Mouse (Mus musculus) liver, embryonic 16.5 days (tissue): Measurements from ENCODE around the gene Prss33. TPM values are rescaled to one million over a fixed set of nuclear protein-coding genes. Genes with fewer than 3 reads are reported as not detected.

ENCODE experiments used
- ATAC-seq: fragments of 200-750 bp; cut with Nextera tagmentation; 2 replicates; pipeline ENCODE4 v1.8.0; 2017; ENCODE audit warnings: low read depth, mild to moderate bottlenecking, moderate number of reproducible peaks, moderate library complexity
- H3K27ac ChIP-seq: fragments of 300-500 bp; sonication (generic); 2 replicates; pipeline ENCODE4 v1.5.1; 2014; ENCODE audit warnings: mild to moderate bottlenecking, low read length
- H3K27me3 ChIP-seq: fragments of 300-500 bp; sonication (generic); 2 replicates; pipeline ENCODE4 v1.6.1; 2014; ENCODE audit warnings: low read depth, low read length, mixed read lengths; ENCODE audit not compliant: control insufficient read depth, insufficient read depth
- H3K36me3 ChIP-seq: fragments of 300-500 bp; sonication (generic); 2 replicates; pipeline ENCODE4 v1.6.1; 2014; ENCODE audit warnings: mild to moderate bottlenecking; ENCODE audit not compliant: control insufficient read depth, insufficient read depth
- H3K4me1 ChIP-seq: fragments of 300-500 bp; sonication (generic); 2 replicates; pipeline ENCODE4 v1.6.1; 2014; ENCODE audit warnings: low read depth, low read length, mixed read lengths; ENCODE audit not compliant: control insufficient read depth
- H3K4me2 ChIP-seq: fragments of 300-500 bp; sonication (generic); 2 replicates; pipeline ENCODE4 v1.6.1; 2014; ENCODE audit warnings: low read depth, low read length, mixed read lengths
- H3K4me3 ChIP-seq: fragments of 300-500 bp; sonication (generic); 2 replicates; pipeline ENCODE4 v1.5.1; 2014; ENCODE audit warnings: low read depth, mild to moderate bottlenecking, low read length
- H3K9ac ChIP-seq: fragments of 300-500 bp; sonication (generic); 2 replicates; pipeline ENCODE4 v1.6.1; 2014; ENCODE audit warnings: low read depth, low read length
- H3K9me3 ChIP-seq: fragments of 300-500 bp; sonication (generic); replicated peaks from 2 replicates; pipeline ENCODE4 v1.6.1; 2016; ENCODE audit warnings: low read length; ENCODE audit not compliant: control insufficient read depth
- WGBS: fragments of 180-500 bp; shearing (Covaris S2); extraction: QIAGEN DNeasy Blood & Tissue Kit; methylation state at CpG from one replicate; pipeline ENCODE4 v1.1.7; 2014; ENCODE audit not compliant: insufficient replicate concordance; 5-methylcytosine and 5-hydroxymethylcytosine counted together
- polyA plus RNA-seq: library from polyadenylated mRNA; unstranded; fragments of >200 nt; fragmentation: Nextera tagmentation; extraction: Ambion mirVana; gene quantifications from 2 replicates; pipeline ENCODE4 v1.2.1, GENCODE M21; 2015

Prss33 gene
- polyA plus RNA-seq, 1 experiment from 2014 or later, result not detected

GRCm38 (mm10) chr17:23857193-23857592, 21.3 kb upstream of the Prss33 start:
- H3K27me3 ChIP-seq, result no peaks in the 10 kb centered on the region
- no peak overlapping the region for H3K4me3 ChIP-seq
- H3K9ac ChIP-seq, result no peak overlapping the region
- H3K4me2 ChIP-seq, result no peak overlapping the region
- no peak overlapping the region for H3K27ac ChIP-seq
- no peak for ATAC-seq
- WGBS, result 74% methylated on average over 6 of the region's 6 CpGs
- no peaks in the 10 kb centered on the region for H3K9me3 ChIP-seq
- H3K36me3 ChIP-seq, result no peaks in the 10 kb centered on the region
- H3K4me1 ChIP-seq, result no peaks in the 10 kb centered on the region

DNA sequence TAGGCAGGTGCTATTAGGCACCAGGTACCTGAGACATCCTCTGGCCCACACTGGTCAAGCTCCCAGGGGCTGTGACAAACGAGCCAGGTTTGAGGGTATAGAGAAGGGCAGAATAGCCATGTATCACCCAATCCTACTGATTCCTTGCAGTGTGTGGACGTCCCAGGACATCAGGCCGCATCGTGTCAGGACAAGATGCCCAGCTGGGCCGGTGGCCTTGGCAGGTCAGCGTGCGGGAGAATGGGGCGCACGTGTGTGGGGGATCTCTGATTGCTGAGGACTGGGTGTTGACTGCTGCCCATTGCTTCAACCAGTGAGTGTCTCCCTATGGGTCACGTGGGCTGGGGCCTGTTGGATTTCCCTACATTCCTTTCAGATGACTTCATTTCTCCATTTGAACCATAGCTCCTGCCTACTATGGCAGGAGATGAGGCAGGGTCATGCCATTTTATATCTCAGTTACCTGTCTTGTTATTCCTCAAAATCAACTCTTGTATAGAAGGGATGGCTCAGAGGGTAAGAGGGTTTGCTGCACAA, 18.4 kb upstream of the Prss33 start:
- Histone ChIP-seq H3K9me3 (no peaks in the 10 kb centered on the region), H3K27ac (no peak overlapping the region), H3K27me3 (no peaks in the 10 kb centered on the region), H3K4me2 (no peak overlapping the region), H3K4me1 (no peaks in the 10 kb centered on the region), H3K4me3 (no peak overlapping the region), H3K36me3 (no peaks in the 10 kb centered on the region), H3K9ac (no peak overlapping the region)
- 77% methylated on average over 10 of the region's 10 CpGs for WGBS
- ATAC-seq, result no peak

DNA sequence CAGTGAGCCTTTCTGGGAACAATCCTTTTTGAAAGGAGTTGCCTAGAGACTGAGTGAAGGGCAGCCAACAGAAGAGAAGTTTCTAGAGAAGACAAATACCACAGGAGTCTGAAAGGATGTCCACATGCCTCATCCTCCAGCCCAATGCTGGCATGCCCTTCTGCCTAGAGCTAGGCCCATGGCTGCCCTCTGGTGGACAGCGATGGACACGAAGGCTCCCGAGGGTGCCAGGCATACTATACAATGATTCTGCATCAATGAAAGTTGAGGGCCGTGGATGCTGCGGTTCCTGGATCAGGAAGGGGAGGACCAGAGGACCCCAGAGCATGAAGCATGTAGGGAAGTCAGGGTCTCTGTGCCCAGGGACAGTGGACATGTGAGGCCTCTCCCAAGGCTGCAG, 17.4 kb upstream of the Prss33 start:
- no peak overlapping the region for H3K4me3 ChIP-seq
- H3K9me3 ChIP-seq, result no peaks in the 10 kb centered on the region
- no peak for ATAC-seq
- no peak overlapping the region for H3K27ac ChIP-seq
- no peak overlapping the region for H3K9ac ChIP-seq
- WGBS, result 22% methylated on average over 5 of the region's 5 CpGs
- H3K36me3 ChIP-seq, result no peaks in the 10 kb centered on the region
- H3K27me3 ChIP-seq, result no peaks in the 10 kb centered on the region
- H3K4me2 ChIP-seq, result no peak overlapping the region
- no peaks in the 10 kb centered on the region for H3K4me1 ChIP-seq

DNA sequence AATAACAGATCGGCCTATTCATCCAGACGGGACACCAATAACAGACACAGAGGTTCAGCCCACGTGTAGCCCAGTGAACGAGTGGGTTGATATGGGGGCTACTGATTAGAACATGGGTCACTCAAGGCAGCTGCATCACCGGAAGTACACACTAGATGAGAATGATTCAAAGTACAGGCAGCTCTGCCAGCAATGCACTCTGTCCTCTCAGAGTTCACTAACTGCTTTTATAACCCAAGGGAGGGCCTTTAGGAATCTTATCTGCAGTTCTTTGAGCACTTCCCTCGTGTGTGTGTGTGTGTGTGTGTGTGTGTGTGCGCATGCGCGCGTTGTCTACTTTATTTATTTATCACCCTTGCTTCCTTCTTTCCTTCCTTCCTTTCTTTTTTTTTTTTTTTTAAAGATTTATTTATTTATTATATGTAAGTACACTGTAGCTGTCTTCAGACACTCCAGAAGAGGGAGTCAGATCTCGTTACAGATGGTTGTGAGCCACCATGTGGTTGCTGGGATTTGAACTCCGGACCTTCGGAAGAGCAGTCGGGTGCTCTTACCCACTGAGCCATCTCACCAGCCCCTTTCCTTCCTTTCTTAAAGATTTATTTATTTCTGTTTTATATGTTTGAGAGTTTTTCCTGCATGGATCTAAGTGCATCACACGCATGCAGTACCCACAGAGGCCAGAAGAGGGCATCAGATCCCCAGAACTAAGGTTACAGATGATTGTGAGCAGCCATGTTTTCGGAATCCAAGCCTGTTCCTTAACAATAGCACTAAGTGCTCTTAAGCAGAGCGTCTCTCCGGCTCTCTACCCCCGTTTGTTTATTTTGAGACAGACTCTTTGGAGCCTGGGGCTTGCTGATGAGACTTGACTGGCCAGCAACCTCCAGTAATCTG, 15.2 kb upstream of the Prss33 start:
- Histone ChIP-seq H3K36me3 (no peaks in the 10 kb centered on the region), H3K27me3 (no peaks in the 10 kb centered on the region), H3K9ac (no peak overlapping the region), H3K4me3 (no peak overlapping the region), H3K4me2 (no peak overlapping the region), H3K4me1 (no peaks in the 10 kb centered on the region), H3K27ac (no peak overlapping the region), H3K9me3 (no peaks in the 10 kb centered on the region)
- 45% methylated on average over 18 of the region's 19 CpGs for WGBS
- ATAC-seq, result no peak

GRCm38 (mm10) chr17:23850028-23850427, 14.2 kb upstream of the Prss33 start:
- WGBS, result 41% methylated on average over 2 of the region's 2 CpGs
- H3K4me2 ChIP-seq, result no peak overlapping the region
- no peaks in the 10 kb centered on the region for H3K4me1 ChIP-seq
- H3K4me3 ChIP-seq, result no peak overlapping the region
- H3K27ac ChIP-seq, result no peak overlapping the region
- H3K9ac ChIP-seq, result no peak overlapping the region
- no peaks in the 10 kb centered on the region for H3K27me3 ChIP-seq
- no peaks in the 10 kb centered on the region for H3K9me3 ChIP-seq
- ATAC-seq, result no peak
- no peaks in the 10 kb centered on the region for H3K36me3 ChIP-seq

GRCm38 (mm10) chr17:23843812-23844273, 8.0 kb upstream of the Prss33 start, which contains the start of the genes Prss32 and Prss41:
Prss32 (plus strand) TSS chr17:23843855.
Prss41 (minus strand) TSS chr17:23844172.
- Histone ChIP-seq H3K9me3 (no peaks in the 10 kb centered on the region), H3K4me3 (peak within 1 kb of the TSS; percentile 17), H3K4me1 (no peaks in the 10 kb centered on the region; the same call in 1 of the 2 replicates), H3K4me2 (peak within 1 kb of the TSS; percentile 41), H3K27me3 (no peaks in the 10 kb centered on the region), H3K27ac (no peak within 1 kb of the TSS), H3K36me3 (no peaks in the 10 kb centered on the region), H3K9ac (no peak within 1 kb of the TSS)
- 0 out of 2 replicates have a peak, but pooled peaks have one; percentile 13 for ATAC-seq
- 16% methylated on average over 19 of the region's 19 CpGs for WGBS

- H3K9ac ChIP-seq, result no peak overlapping the region
- WGBS, result 50% methylated on average over 23 of the region's 23 CpGs
- no peak for ATAC-seq
Measured at GRCm38 (mm10) chr17:23843141-23843811, 7.4 kb upstream of the Prss33 start.

GRCm38 (mm10) chr17:23841145-23841544, 5.3 kb upstream of the Prss33 start:
- no peaks in the 10 kb centered on the region for H3K27me3 ChIP-seq
- H3K27ac ChIP-seq, result no peak overlapping the region
- no peak for ATAC-seq
- H3K4me1 ChIP-seq, result no peaks in the 10 kb centered on the region; the same call in 1 of the 2 replicates
- H3K9ac ChIP-seq, result no peak overlapping the region
- H3K4me3 ChIP-seq, result no peak overlapping the region
- WGBS, result 23% methylated on average over 4 of the region's 4 CpGs
- no peaks in the 10 kb centered on the region for H3K36me3 ChIP-seq
- no peak overlapping the region for H3K4me2 ChIP-seq
- H3K9me3 ChIP-seq, result no peaks in the 10 kb centered on the region

More at GRCm38 (mm10) chr17:23843141-23843811, 7.4 kb upstream of the Prss33 start:
- H3K4me2 ChIP-seq, result peak overlapping the region; percentile 41; the same call in 1 of the 2 replicates
- no peaks in the 10 kb centered on the region for H3K27me3 ChIP-seq
- no peak overlapping the region for H3K27ac ChIP-seq
- H3K9me3 ChIP-seq, result no peaks in the 10 kb centered on the region
- H3K4me1 ChIP-seq, result no peaks in the 10 kb centered on the region; the same call in 1 of the 2 replicates
- no peaks in the 10 kb centered on the region for H3K36me3 ChIP-seq
- no peak overlapping the region for H3K4me3 ChIP-seq
